In genomic region chr5:113890874-113891273, GRCm38 (mm10) we compare ENCODE assay signal across 12 mouse cellular contexts. TPM values are rescaled to one million over a fixed set of nuclear protein-coding genes. Genes with fewer than 3 reads are reported as not detected.
A peak's percentile ranks its signal among the peaks of the same experiment; 100 is the strongest.
DNase-seq lines count a peak whose midpoint lies in the region; ATAC-seq lines count a peak whose summit lies in the region.
"Had no signal": no experiment of that assay in that cellular context is flagged by ENCODE, and none has a peak within 500 bp of the region (broad histone marks: within the 10 kb centered on the region; RNA-seq: fewer than 3 reads in every experiment).

No protein-coding gene starts in this region.

- no peaks in the 10 kb centered on the region for H3K9me3 ChIP-seq in hindbrain, embryonic 13.5 days
- no peaks in the 10 kb centered on the region for H3K9me3 ChIP-seq in hindbrain, embryonic 12.5 days (replicated peaks)
- no peaks in the 10 kb centered on the region for H3K9me3 ChIP-seq in embryonic facial prominence, embryonic 14.5 days (ENCODE audit: control insufficient read depth, low read length)

- peaks cover 3% of the 10 kb centered on the region; the same call in 1 of the 2 replicates for H3K36me3 ChIP-seq in hindbrain, embryonic 13.5 days
- H3K36me3 ChIP-seq in hindbrain, embryonic 12.5 days, result no peaks in the 10 kb centered on the region
- no peaks in the 10 kb centered on the region for H3K36me3 ChIP-seq in embryonic facial prominence, embryonic 14.5 days (ENCODE audit: control insufficient read depth, insufficient read depth, low read length)

- DNase-seq in embryonic facial prominence, embryonic 14.5 days (ENCODE audit: low spot score), result no peak
- peak; percentile 57 for DNase-seq in heart, postnatal 4 days
- peak; percentile 72 to 80 for DNase-seq in kidney, postnatal 4 days
- no peak for DNase-seq in cerebellum, postnatal 14 days
- no peak for DNase-seq in embryo, embryonic 10 days (ENCODE audit: low spot score)
- no peak for DNase-seq in yolk sac, embryonic 10.5 days (ENCODE audit: low spot score)
- DNase-seq: adrenal gland, postnatal 10 days; gastrocnemius, postnatal 25 days had no signal

- 0 out of 2 replicates have a peak overlapping the region, but pooled peaks have one; percentile 2 for H3K27ac ChIP-seq in hindbrain, embryonic 13.5 days
- H3K27ac ChIP-seq in hindbrain, embryonic 12.5 days, result no peak overlapping the region
- peak overlapping the region; percentile 10; the same call in 1 of the 2 replicates for H3K27ac ChIP-seq in embryonic facial prominence, embryonic 14.5 days (replicated peaks; ENCODE audit: low read depth, low read length)
- H3K27ac ChIP-seq: left cerebral cortex, adult 2 months had no signal

- H3K4me1 ChIP-seq in hindbrain, embryonic 13.5 days (replicated peaks), result peaks cover 52% of the 10 kb centered on the region
- peaks cover 51% of the 10 kb centered on the region for H3K4me1 ChIP-seq in hindbrain, embryonic 12.5 days
- peaks cover 12% of the 10 kb centered on the region; the same call in 1 of the 2 replicates for H3K4me1 ChIP-seq in embryonic facial prominence, embryonic 14.5 days (ENCODE audit: control insufficient read depth, insufficient read depth, low read length)

- ATAC-seq in hindbrain, embryonic 13.5 days (ENCODE audit: low FRiP score), result no peak
- no peak for ATAC-seq in hindbrain, embryonic 12.5 days (ENCODE audit: low FRiP score)
- ATAC-seq in embryonic facial prominence, embryonic 14.5 days (ENCODE audit: low read depth), result no peak
- ATAC-seq: midbrain, embryonic 16.5 days had no signal

- H3K4me2 ChIP-seq in hindbrain, embryonic 13.5 days, result no peak overlapping the region
- no peak overlapping the region for H3K4me2 ChIP-seq in hindbrain, embryonic 12.5 days (replicated peaks)
- H3K4me2 ChIP-seq in embryonic facial prominence, embryonic 14.5 days (ENCODE audit: low read depth, low read length), result no peak overlapping the region

- H3K27me3 ChIP-seq in hindbrain, embryonic 13.5 days, result no peaks in the 10 kb centered on the region
- no peaks in the 10 kb centered on the region for H3K27me3 ChIP-seq in hindbrain, embryonic 12.5 days
- no peaks in the 10 kb centered on the region for H3K27me3 ChIP-seq in embryonic facial prominence, embryonic 14.5 days (replicated peaks; ENCODE audit: control insufficient read depth, insufficient read depth, low read length)

- no peak overlapping the region for H3K4me3 ChIP-seq in hindbrain, embryonic 13.5 days
- H3K4me3 ChIP-seq in hindbrain, embryonic 12.5 days, result no peak overlapping the region
- H3K4me3 ChIP-seq in embryonic facial prominence, embryonic 14.5 days (ENCODE audit: low read depth, low read length), result no peak overlapping the region
- H3K4me3 ChIP-seq: left cerebral cortex, adult 2 months had no signal

- 90% methylated on average over 18 of the region's 18 CpGs for WGBS in hindbrain, embryonic 13.5 days
- WGBS in hindbrain, embryonic 12.5 days, result 84% methylated on average over 18 of the region's 18 CpGs
- WGBS in embryonic facial prominence, embryonic 14.5 days, result 67% methylated on average over 18 of the region's 18 CpGs

- H3K9ac ChIP-seq in hindbrain, embryonic 13.5 days, result no peak overlapping the region
- no peak overlapping the region for H3K9ac ChIP-seq in hindbrain, embryonic 12.5 days
- H3K9ac ChIP-seq in embryonic facial prominence, embryonic 14.5 days (ENCODE audit: low read depth, low read length), result no peak overlapping the region

RNA-seq across cellular contexts. Expression of gene Coro1c, which starts 17.7 kb away (rescaled TPM):
- polyA plus RNA-seq in hindbrain, embryonic 13.5 days (2015; fragmentation: Nextera tagmentation; extraction: Ambion mirVana), result 176 and 190 TPM in 2 replicates
- 226 and 233 TPM in 2 replicates for polyA plus RNA-seq in hindbrain, embryonic 12.5 days (2016; fragmentation: Nextera tagmentation; extraction: Ambion mirVana)
- polyA plus RNA-seq in embryonic facial prominence, embryonic 14.5 days (2014; fragmentation: Nextera tagmentation; extraction: Ambion mirVana), result 96.9 and 103 TPM in 2 replicates
- 100 to 1,000 TPM in 1 of 2 experiments, 10 to 100 TPM in 1; 92.4 to 108 TPM for total RNA-seq in heart, postnatal 4 days (2021)

RNA-seq across cellular contexts. Expression of gene Selplg, which starts 58.4 kb away (rescaled TPM):
- polyA plus RNA-seq in hindbrain, embryonic 13.5 days (2015; fragmentation: Nextera tagmentation; extraction: Ambion mirVana), result 1.7 and 1.9 TPM in 2 replicates
- polyA plus RNA-seq in hindbrain, embryonic 12.5 days (2016; fragmentation: Nextera tagmentation; extraction: Ambion mirVana), result 1.3 and 2.3 TPM in 2 replicates
- 4.9 and 5.2 TPM in 2 replicates for polyA plus RNA-seq in embryonic facial prominence, embryonic 14.5 days (2014; fragmentation: Nextera tagmentation; extraction: Ambion mirVana)
- total RNA-seq in heart, postnatal 4 days (2021), result 1 to 10 TPM; 1.3 to 2.1 TPM

Comparison
In these comparisons a context has a peak if more than half of its experiments do, and no peak if none do; other contexts are left out.
1. DNase-seq: peak in heart, postnatal 4 days (single experiment) and kidney, postnatal 4 days (2 of 2); none in embryonic facial prominence, embryonic 14.5 days (single experiment), cerebellum, postnatal 14 days (0 of 2), embryo, embryonic 10 days (single experiment) and yolk sac, embryonic 10.5 days (single experiment).